Mouse (Mus musculus) lung, postnatal 0 days (tissue): Measurements from ENCODE around the gene Snapc5. TPM values are rescaled to one million over a fixed set of nuclear protein-coding genes. Genes with fewer than 3 reads are reported as not detected.
"Not testable (repeated sequence)": the region's sequence is repeated elsewhere in the genome, so short reads cannot be mapped to it uniquely, and the experiment has no call there.

ENCODE experiments used
- ATAC-seq: fragments of 200-750 bp; cut with Nextera tagmentation; 2 replicates; pipeline ENCODE4 v1.8.0; 2017; ENCODE audit warnings: moderate library complexity
- DNase-seq: peaks from one replicate; pipeline ENCODE4 v3.0.0-alpha.2; 2016; ENCODE audit warnings: low spot score
- H3K27ac ChIP-seq: fragments of 300-500 bp; sonication (generic); 2 replicates; pipeline ENCODE4 v1.5.1; 2014; ENCODE audit warnings: antibody characterized with exemption, mild to moderate bottlenecking, low read length, mixed read lengths
- H3K27me3 ChIP-seq: fragments of 300-500 bp; sonication (generic); replicated peaks from 2 replicates; pipeline ENCODE4 v1.6.1; 2014; ENCODE audit warnings: low read length, mixed read lengths; ENCODE audit not compliant: insufficient read depth
- H3K36me3 ChIP-seq: fragments of 300-500 bp; sonication (generic); 2 replicates; pipeline ENCODE4 v1.6.1; 2014; ENCODE audit warnings: low read length, mixed read lengths; ENCODE audit not compliant: insufficient read depth
- H3K4me1 ChIP-seq: fragments of 300-500 bp; sonication (generic); 2 replicates; pipeline ENCODE4 v1.6.1; 2014; ENCODE audit warnings: antibody characterized with exemption, low read depth, low read length, mixed read lengths; ENCODE audit not compliant: insufficient read depth
- H3K4me2 ChIP-seq: fragments of 300-500 bp; sonication (generic); replicated peaks from 2 replicates; pipeline ENCODE4 v1.6.1; 2014; ENCODE audit warnings: low read depth, mild to moderate bottlenecking, low read length, moderate library complexity, mixed read lengths
- H3K4me3 ChIP-seq: fragments of 300-500 bp; sonication (generic); 2 replicates; pipeline ENCODE4 v1.5.1; 2014; ENCODE audit warnings: low read depth, low read length
- H3K9ac ChIP-seq: fragments of 300-500 bp; sonication (generic); replicated peaks from 2 replicates; pipeline ENCODE4 v1.6.1; 2014; ENCODE audit warnings: low read depth, mild to moderate bottlenecking
- H3K9me3 ChIP-seq: fragments of 300-500 bp; sonication (generic); 2 replicates; pipeline ENCODE4 v1.6.1; 2016; ENCODE audit warnings: low read length, mixed read lengths
- CTCF ChIP-seq: IDR thresholded peaks from 2 replicates; pipeline ENCODE4 v1.5.1; 2016; ENCODE audit warnings: antibody characterized with exemption, mild to moderate bottlenecking
- EP300 ChIP-seq: IDR thresholded peaks from 2 replicates; pipeline ENCODE4 v1.6.1; 2016; ENCODE audit warnings: antibody characterized with exemption, mild to moderate bottlenecking, control low read depth
- WGBS: fragments of 180-500 bp; shearing (Covaris S2); extraction: QIAGEN DNeasy Blood & Tissue Kit; methylation state at CpG from one replicate; pipeline ENCODE4 v1.1.7; 2014; 5-methylcytosine and 5-hydroxymethylcytosine counted together
- polyA plus RNA-seq: library from polyadenylated mRNA; unstranded; fragments of >200 nt; fragmentation: Nextera tagmentation; extraction: Ambion mirVana; gene quantifications from 2 replicates; pipeline ENCODE4 v1.2.1, GENCODE M21; 2015

Snapc5 gene
- polyA plus RNA-seq, 1 experiment from 2014 or later: 35.5 TPM

GRCm38 (mm10) chr9:64198068-64198762, 19.1 kb downstream of the Snapc5 start:
- TF ChIP-seq EP300 (no peak), CTCF (no peak)
- Histone ChIP-seq H3K4me2 (no peak overlapping the region), H3K9ac (no peak overlapping the region), H3K27me3 (no peaks in the 10 kb centered on the region), H3K27ac (no peak overlapping the region), H3K36me3 (peaks cover 5% of the 10 kb centered on the region; the same call in 1 of the 2 replicates), H3K4me3 (no peak overlapping the region), H3K4me1 (peaks cover 7% of the 10 kb centered on the region; the same call in 1 of the 2 replicates), H3K9me3 (no peaks in the 10 kb centered on the region)
- 96% methylated on average over 5 of the region's 5 CpGs for WGBS
- ATAC-seq (no peak), DNase-seq (no peak)

- not testable (repeated sequence) for H3K4me3 ChIP-seq, H3K27me3 ChIP-seq, DNase-seq, H3K27ac ChIP-seq, ATAC-seq, H3K9me3 ChIP-seq, H3K4me2 ChIP-seq, H3K36me3 ChIP-seq, H3K4me1 ChIP-seq, H3K9ac ChIP-seq
- 70% methylated on average over 7 of the region's 7 CpGs for WGBS
These were observed 19.8 kb downstream of the Snapc5 start for GRCm38 (mm10) chr9:64198763-64199418.

- TF ChIP-seq EP300: no peak
- no peak for TF ChIP-seq CTCF
- Histone ChIP-seq H3K9ac (no peak overlapping the region), H3K36me3 (peaks cover 7% of the 10 kb centered on the region; the same call in 1 of the 2 replicates), H3K27me3 (no peaks in the 10 kb centered on the region), H3K27ac (no peak overlapping the region), H3K4me2 (no peak overlapping the region), H3K4me3 (no peak overlapping the region), H3K4me1 (peaks cover 7% of the 10 kb centered on the region; the same call in 1 of the 2 replicates), H3K9me3 (no peaks in the 10 kb centered on the region)
- WGBS: 65% methylated on average over 2 of the region's 2 CpGs
- no peak for ATAC-seq
- DNase-seq: no peak
These were observed 20.8 kb downstream of the Snapc5 start for GRCm38 (mm10) chr9:64199897-64200296.

DNA sequence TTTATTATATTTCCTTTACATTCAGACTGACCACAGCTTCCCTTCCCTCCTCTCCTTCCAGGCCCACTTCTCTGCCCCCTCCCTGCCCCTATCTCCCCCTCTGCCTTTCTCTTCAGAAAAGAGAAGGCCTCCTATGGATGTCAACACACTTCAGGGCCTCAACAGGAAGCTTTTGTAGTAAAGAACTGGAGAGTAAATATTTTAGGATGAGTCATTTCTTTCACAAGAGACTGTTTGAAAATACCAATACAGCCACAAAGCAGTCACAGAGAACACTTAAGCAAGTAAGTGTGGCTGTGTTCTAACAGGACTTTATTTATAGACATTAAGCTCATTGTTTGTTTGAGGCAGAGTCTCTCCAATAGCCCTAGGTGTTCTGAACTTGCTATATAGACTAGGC, 23.3 kb downstream of the Snapc5 start:
- Histone ChIP-seq H3K4me1 (peaks cover 7% of the 10 kb centered on the region; the same call in 1 of the 2 replicates), H3K9ac (no peak overlapping the region), H3K36me3 (peaks cover 7% of the 10 kb centered on the region; the same call in 1 of the 2 replicates), H3K4me2 (no peak overlapping the region), H3K27ac (no peak overlapping the region), H3K4me3 (no peak overlapping the region), H3K27me3 (no peaks in the 10 kb centered on the region), H3K9me3 (no peaks in the 10 kb centered on the region)
- ATAC-seq: peak; percentile 87
- TF ChIP-seq CTCF (no peak), EP300 (peak; percentile 72)
- peak; percentile 91 for DNase-seq

GRCm38 (mm10) chr9:64202866-64203265, 23.8 kb downstream of the Snapc5 start:
- peaks cover 7% of the 10 kb centered on the region; the same call in 1 of the 2 replicates for H3K36me3 ChIP-seq
- no peak overlapping the region for H3K4me2 ChIP-seq
- ATAC-seq: no peak
- H3K4me1 ChIP-seq: peaks cover 7% of the 10 kb centered on the region; the same call in 1 of the 2 replicates
- no peaks in the 10 kb centered on the region for H3K9me3 ChIP-seq
- H3K9ac ChIP-seq: no peak overlapping the region
- TF ChIP-seq EP300 (no peak), CTCF (no peak)
- DNase-seq: peak; percentile 49
- no peak overlapping the region for H3K4me3 ChIP-seq
- no peaks in the 10 kb centered on the region for H3K27me3 ChIP-seq
- 0 out of 2 replicates have a peak overlapping the region, but pooled peaks have one; percentile 43 for H3K27ac ChIP-seq

- no peak overlapping the region for H3K4me2 ChIP-seq
- no peak overlapping the region for H3K27ac ChIP-seq
- no peaks in the 10 kb centered on the region for H3K27me3 ChIP-seq
- no peaks in the 10 kb centered on the region for H3K9me3 ChIP-seq
- 77% methylated on average over 3 of the region's 3 CpGs for WGBS
- ATAC-seq: no peak
- H3K9ac ChIP-seq: no peak overlapping the region
- DNase-seq: no peak
- no peak for TF ChIP-seq CTCF
- TF ChIP-seq EP300: no peak
- H3K4me3 ChIP-seq: no peak overlapping the region
- peaks cover 7% of the 10 kb centered on the region; the same call in 1 of the 2 replicates for H3K36me3 ChIP-seq
- H3K4me1 ChIP-seq: 0 out of 2 replicates have a peak, but pooled peaks cover 2% of the 10 kb centered on the region
These were observed 28.5 kb downstream of the Snapc5 start for GRCm38 (mm10) chr9:64207509-64208084.
